Mouse (Mus musculus) small intestine, adult 2 months (tissue): ENCODE data around the gene Wdr25.

Experiments
- CTCF ChIP-seq: fragments of 200-500 bp; IDR thresholded peaks from 2 replicates; pipeline ENCODE4 v1.5.1; 2012; ENCODE audit warnings: low read depth, mild to moderate bottlenecking, control low read depth, inconsistent platforms, low read length, moderate library complexity, mixed read lengths; ENCODE audit not compliant: insufficient replicate concordance, insufficient read length; ENCODE audit errors: extremely low read depth
- POLR2A ChIP-seq: fragments of 200-500 bp; IDR thresholded peaks from 2 replicates; pipeline ENCODE4 v1.6.1; 2012; ENCODE audit warnings: low read depth, mild to moderate bottlenecking, control low read depth, inconsistent platforms, low read length, moderate library complexity

- TF ChIP-seq POLR2A (no peak), CTCF (no peak)
Observed at GRCm38 (mm10) chr12:108857589-108858184, 35.7 kb upstream of the Wdr25 start.
